Mouse (Mus musculus): ENCODE data around the gene Neu2. TPM values are rescaled to one million over a fixed set of nuclear protein-coding genes. Genes with fewer than 3 reads are reported as not detected.
A peak's percentile ranks its signal among the peaks of the same experiment; 100 is the strongest.

Neu2 gene
- total RNA-seq, 1 experiment from 2014 or later = not detected

- no peak for DNase-seq
Observed at GRCm38 (mm10) chr1:87614576-87615295, 105.0 kb downstream of the Neu2 start.

- peak; percentile 27 for DNase-seq
Observed at GRCm38 (mm10) chr1:87620211-87620668, 110.6 kb downstream of the Neu2 start, which contains the start of gene Inpp5d. Inpp5d (plus strand) TSS chr1:87620312.

GRCm38 (mm10) chr1:87620693-87621092 is 111.0 kb downstream of the Neu2 start:
- DNase-seq = no peak

GRCm38 (mm10) chr1:87621146-87621857 is 111.6 kb downstream of the Neu2 start:
- DNase-seq = peak; percentile 9

- peak; percentile 31 for DNase-seq
Observed at GRCm38 (mm10) chr1:87621858-87622279, 112.2 kb downstream of the Neu2 start.

GRCm38 (mm10) chr1:87623977-87624666 is 114.4 kb downstream of the Neu2 start:
- no peak for DNase-seq

- DNase-seq = no peak
Observed at GRCm38 (mm10) chr1:87624826-87625225, 115.1 kb downstream of the Neu2 start.

- DNase-seq = no peak
Observed at GRCm38 (mm10) chr1:87625254-87626025, 115.8 kb downstream of the Neu2 start.

- peak; percentile 53 for DNase-seq
Observed at GRCm38 (mm10) chr1:87626344-87626743, 116.7 kb downstream of the Neu2 start.

GRCm38 (mm10) chr1:87628085-87628484 is 118.4 kb downstream of the Neu2 start:
- no peak for DNase-seq

- no peak for DNase-seq
Observed at GRCm38 (mm10) chr1:87631584-87631983, 121.9 kb downstream of the Neu2 start.

- DNase-seq = no peak
Observed at GRCm38 (mm10) chr1:87632163-87632562, 122.5 kb downstream of the Neu2 start.

- DNase-seq = no peak
Observed at GRCm38 (mm10) chr1:87636716-87637117, 127.0 kb downstream of the Neu2 start.

GRCm38 (mm10) chr1:87637121-87637877 is 127.6 kb downstream of the Neu2 start:
- peak; percentile 83 for DNase-seq

GRCm38 (mm10) chr1:87637878-87638600 is 128.3 kb downstream of the Neu2 start:
- DNase-seq = no peak

GRCm38 (mm10) chr1:87639724-87640123 is 130.0 kb downstream of the Neu2 start:
- DNase-seq = peak; percentile 33

GRCm38 (mm10) chr1:87640165-87640661 is 130.5 kb downstream of the Neu2 start:
- peak; percentile 48 for DNase-seq

GRCm38 (mm10) chr1:87643016-87643415 is 133.3 kb downstream of the Neu2 start:
- DNase-seq = no peak

- peak; percentile 74 for DNase-seq
Observed at GRCm38 (mm10) chr1:87645041-87645440, 135.4 kb downstream of the Neu2 start.

- DNase-seq = no peak
Observed at GRCm38 (mm10) chr1:87645748-87646147, 136.1 kb downstream of the Neu2 start.

Measured in adrenal gland, postnatal 14 days (tissue).